In the genomic region with DNA sequence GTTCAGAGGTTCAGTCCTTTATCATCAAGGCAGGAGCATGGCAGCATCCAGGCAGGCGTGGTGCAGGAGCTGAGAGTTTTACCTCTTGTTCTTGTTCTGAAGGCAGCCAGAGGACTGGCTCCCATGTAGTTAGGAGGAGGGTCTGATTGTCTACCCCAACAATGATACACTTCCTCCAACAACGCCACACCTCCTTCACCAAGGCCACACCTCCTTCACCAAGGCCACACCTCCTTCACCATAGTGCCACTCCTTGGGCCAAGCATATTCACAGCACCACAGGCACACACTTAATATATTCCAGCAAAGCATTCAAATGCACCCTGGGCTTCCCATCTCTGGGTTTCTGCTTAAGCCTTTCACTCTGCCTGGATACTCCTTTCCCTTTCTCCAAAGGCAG, we compare ENCODE assay signal across 21 mouse cellular contexts. TPM values are rescaled to one million over a fixed set of nuclear protein-coding genes. Genes with fewer than 3 reads are reported as not detected.
"Had no signal": no experiment of that assay in that cellular context is flagged by ENCODE, and none has a peak within 500 bp of the region (broad histone marks: within the 10 kb centered on the region; RNA-seq: fewer than 3 reads in every experiment).

No protein-coding gene starts in this region.

- ATAC-seq: midbrain, embryonic 15.5 days had no signal

- H3K4me3 ChIP-seq: liver, embryonic 15.5 days; megakaryocyte, embryonic 14.5 days; midbrain, embryonic 12.5 days; midbrain, embryonic 15.5 days; neural tube, embryonic 12.5 days; stomach, embryonic 15.5 days had no signal

- DNase-seq: lung, adult 18-20 months; lung, embryonic 14.5 days; lung, postnatal 10 days; lung, postnatal 4 days; right cerebral cortex, postnatal 14 days; thymus, adult 18-20 months; thymus, postnatal 14 days; thymus, postnatal 36 days had no signal

- H3K27ac ChIP-seq: liver, embryonic 15.5 days; midbrain, embryonic 12.5 days; midbrain, embryonic 15.5 days; neural tube, embryonic 12.5 days; stomach, embryonic 15.5 days had no signal

- H3K36me3 ChIP-seq: liver, embryonic 15.5 days; midbrain, embryonic 12.5 days; midbrain, embryonic 15.5 days; neural tube, embryonic 12.5 days; stomach, embryonic 15.5 days had no signal

- H3K9me3 ChIP-seq: liver, embryonic 15.5 days; midbrain, embryonic 12.5 days; midbrain, embryonic 15.5 days; neural tube, embryonic 12.5 days; stomach, embryonic 15.5 days had no signal

- H3K9ac ChIP-seq: liver, embryonic 15.5 days; lung, embryonic 14.5 days; midbrain, embryonic 12.5 days; midbrain, embryonic 15.5 days; neural tube, embryonic 12.5 days; stomach, embryonic 15.5 days had no signal

- H3K4me2 ChIP-seq: liver, embryonic 15.5 days; lung, embryonic 14.5 days; midbrain, embryonic 12.5 days; midbrain, embryonic 15.5 days; neural tube, embryonic 12.5 days; stomach, embryonic 15.5 days had no signal

- H3K4me1 ChIP-seq: liver, embryonic 15.5 days; stomach, embryonic 15.5 days had no signal

RNA-seq across cellular contexts. Expression of gene Arhgap40, which starts 32.7 kb away (rescaled TPM):
- total RNA-seq: monocyte, adult 5-6 weeks; neutrophil, adult 5-6 weeks had no signal
- polyA plus RNA-seq: lung, embryonic 14.5 days; lung, embryonic 16.5 days; spleen, adult 2 months; thymus, postnatal 0 days had no signal

RNA-seq across cellular contexts. Expression of gene Adig, which starts 42.9 kb away (rescaled TPM):
- total RNA-seq: midbrain, postnatal 0 days; monocyte, adult 5-6 weeks; neutrophil, adult 5-6 weeks had no signal
- polyA plus RNA-seq: liver, embryonic 15.5 days; lung, embryonic 16.5 days; midbrain, embryonic 12.5 days; midbrain, embryonic 15.5 days; midbrain, postnatal 0 days; neural tube, embryonic 12.5 days; neural tube, embryonic 14.5 days had no signal
